Mouse (Mus musculus) thymus, adult 2 months (tissue): ENCODE measurements around the gene Mfsd2a.

Experiments used
- CTCF ChIP-seq: fragments of 200-500 bp; IDR thresholded peaks from 2 replicates; pipeline ENCODE4 v1.5.1; 2012; ENCODE audit warnings: mild to moderate bottlenecking, control low read depth, low read length, moderate library complexity, borderline replicate concordance; ENCODE audit not compliant: control insufficient read depth, poor library complexity, insufficient read depth; ENCODE audit errors: extremely low read depth
- POLR2A ChIP-seq: fragments of 200-500 bp; IDR thresholded peaks from 2 replicates; pipeline ENCODE4 v1.6.1; 2012; ENCODE audit warnings: mild to moderate bottlenecking, low read length, control low read depth, moderate library complexity; ENCODE audit not compliant: control insufficient read depth, poor library complexity, insufficient read depth; ENCODE audit errors: extremely low read depth

- no peak for TF ChIP-seq POLR2A
- TF ChIP-seq CTCF, result no peak
Observed at GRCm38 (mm10) chr4:122992276-122992675, 31.3 kb upstream of the Mfsd2a start.
